Mouse (Mus musculus): ENCODE measurements at regions not wholly inside any gene's neighbourhood (a gene's known extent, or its start where the extent isn't known, plus 50 kb on each side); places are given as distances from the start of the nearest gene placed in this dataset.
"Not testable (repeated sequence)": the region's sequence is repeated elsewhere in the genome, so short reads cannot be mapped to it uniquely, and the experiment has no call there.

- Histone ChIP-seq H3K4me2 (replicated peaks; ENCODE audit: low read depth) (no peak overlapping the region), H3K9ac (ENCODE audit: low read depth, low read length) (no peak overlapping the region), H3K4me1 (replicated peaks; ENCODE audit: control insufficient read depth, insufficient read depth, low read length) (no peaks in the 10 kb centered on the region), H3K36me3 (ENCODE audit: control insufficient read depth, insufficient read depth) (no peaks in the 10 kb centered on the region), H3K4me3 (ENCODE audit: low read depth, low read length) (no peak overlapping the region), H3K27me3 (replicated peaks; ENCODE audit: control insufficient read depth, insufficient read depth, low read length) (no peaks in the 10 kb centered on the region), H3K9me3 (ENCODE audit: control insufficient read depth) (no peaks in the 10 kb centered on the region), H3K27ac (ENCODE audit: low read depth, low read length) (no peak overlapping the region)
- WGBS, result 29% methylated on average over 2 of the region's 2 CpGs
- no peak for ATAC-seq
- no peak for TF ChIP-seq CTCF (IDR thresholded peaks at IDR 0.05; ENCODE audit: low read depth)
These were observed 435.7 kb downstream of the Rpia start for GRCm38 (mm10) chr6:70356303-70356702.

- H3K4me3 ChIP-seq (ENCODE audit: low read depth, low read length), result no peak overlapping the region
- 0 out of 2 replicates have a peak, but pooled peaks have one; percentile 13 for TF ChIP-seq CTCF (IDR thresholded peaks at IDR 0.05; ENCODE audit: low read depth)
- H3K9me3 ChIP-seq (ENCODE audit: control insufficient read depth), result no peaks in the 10 kb centered on the region
- ATAC-seq, result no peak
- H3K27ac ChIP-seq (ENCODE audit: low read depth, low read length), result no peak overlapping the region
- no peak overlapping the region for H3K9ac ChIP-seq (ENCODE audit: low read depth, low read length)
- no peaks in the 10 kb centered on the region for H3K36me3 ChIP-seq (ENCODE audit: control insufficient read depth, insufficient read depth)
- H3K27me3 ChIP-seq (replicated peaks; ENCODE audit: control insufficient read depth, insufficient read depth, low read length), result no peaks in the 10 kb centered on the region
- no peaks in the 10 kb centered on the region for H3K4me1 ChIP-seq (replicated peaks; ENCODE audit: control insufficient read depth, insufficient read depth, low read length)
- 72% methylated on average over 5 of the region's 5 CpGs for WGBS
- no peak overlapping the region for H3K4me2 ChIP-seq (replicated peaks; ENCODE audit: low read depth)
These were observed 449.9 kb downstream of the Rpia start for GRCm38 (mm10) chr6:70342147-70342546.

DNA sequence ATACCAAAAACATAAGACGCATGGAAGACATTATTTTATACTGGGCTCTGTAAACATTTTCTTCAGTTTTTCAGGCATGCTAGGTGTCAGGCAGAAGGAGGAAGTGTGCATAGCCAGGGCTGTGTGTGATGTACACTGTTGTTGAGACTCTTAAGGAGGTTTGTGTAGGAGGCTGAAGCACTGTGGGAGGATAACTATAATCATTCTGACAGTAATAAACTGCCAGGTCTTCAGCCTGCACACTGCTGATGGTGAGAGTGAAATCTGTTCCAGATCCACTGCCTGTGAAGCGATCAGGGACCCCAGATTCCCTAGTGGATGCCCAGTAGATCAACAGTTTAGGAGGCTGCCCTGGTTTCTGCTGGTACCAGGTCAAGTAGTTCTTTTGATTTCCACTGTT lies 451.3 kb downstream of the Rpia start:
- H3K9me3 ChIP-seq (ENCODE audit: control insufficient read depth); H3K27me3 ChIP-seq (replicated peaks; ENCODE audit: control insufficient read depth, insufficient read depth, low read length); H3K4me2 ChIP-seq (replicated peaks; ENCODE audit: low read depth); H3K4me1 ChIP-seq (replicated peaks; ENCODE audit: control insufficient read depth, insufficient read depth, low read length); H3K9ac ChIP-seq (ENCODE audit: low read depth, low read length); H3K36me3 ChIP-seq (ENCODE audit: control insufficient read depth, insufficient read depth); H3K27ac ChIP-seq (ENCODE audit: low read depth, low read length); ATAC-seq; H3K4me3 ChIP-seq (ENCODE audit: low read depth, low read length): not testable (repeated sequence)
- 70% methylated on average over 2 of the region's 2 CpGs for WGBS

DNA sequence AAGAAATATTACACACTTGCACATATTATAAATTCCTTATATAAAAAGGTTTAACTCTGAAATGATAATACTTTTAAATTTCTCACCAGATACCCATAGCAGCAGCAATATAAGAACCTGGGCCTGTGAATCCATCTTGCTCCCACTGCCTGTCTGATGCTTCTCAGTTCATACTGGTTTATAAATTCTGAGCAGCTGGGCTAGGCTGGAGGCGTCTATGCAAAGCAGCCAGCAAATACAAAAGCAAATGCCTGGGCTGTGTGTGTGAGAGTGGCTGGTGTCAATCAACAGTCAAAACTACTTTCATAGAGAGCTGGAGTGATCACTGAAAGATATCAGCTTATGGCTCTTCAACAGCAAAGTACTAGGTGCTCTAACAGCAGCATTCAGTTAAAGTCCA lies 476.7 kb downstream of the Rpia start:
- no peak overlapping the region for H3K4me2 ChIP-seq (replicated peaks; ENCODE audit: low read depth)
- 70% methylated on average over 1 of the region's 1 CpGs for WGBS
- H3K9ac ChIP-seq (ENCODE audit: low read depth, low read length), result no peak overlapping the region
- H3K4me1 ChIP-seq (replicated peaks; ENCODE audit: control insufficient read depth, insufficient read depth, low read length), result no peaks in the 10 kb centered on the region
- no peaks in the 10 kb centered on the region for H3K27me3 ChIP-seq (replicated peaks; ENCODE audit: control insufficient read depth, insufficient read depth, low read length)
- no peaks in the 10 kb centered on the region for H3K9me3 ChIP-seq (ENCODE audit: control insufficient read depth)
- H3K36me3 ChIP-seq (ENCODE audit: control insufficient read depth, insufficient read depth), result no peaks in the 10 kb centered on the region
- no peak for TF ChIP-seq CTCF (IDR thresholded peaks at IDR 0.05; ENCODE audit: low read depth)
- no peak overlapping the region for H3K27ac ChIP-seq (ENCODE audit: low read depth, low read length)
- no peak for ATAC-seq
- H3K4me3 ChIP-seq (ENCODE audit: low read depth, low read length), result no peak overlapping the region

DNA sequence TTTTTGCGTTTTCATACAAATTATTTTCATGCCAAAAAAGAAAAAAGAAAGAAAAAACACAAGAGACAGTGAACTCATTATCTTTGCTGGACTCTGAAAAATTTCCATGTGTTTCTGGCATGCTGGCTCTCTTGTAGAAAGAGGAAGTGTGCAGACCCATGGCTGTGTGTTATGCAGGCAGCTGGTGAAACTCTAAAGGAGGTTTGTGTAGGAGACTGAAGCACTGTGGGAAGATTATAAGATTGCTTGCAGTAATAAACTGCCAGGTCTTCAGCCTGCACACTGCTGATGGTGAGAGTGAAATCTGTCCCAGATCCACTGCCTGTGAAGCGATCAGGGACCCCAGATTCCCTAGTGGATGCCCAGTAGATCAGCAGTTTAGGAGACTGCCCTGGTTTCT lies 477.4 kb downstream of the Rpia start:
- H3K4me2 ChIP-seq (replicated peaks; ENCODE audit: low read depth); H3K36me3 ChIP-seq (ENCODE audit: control insufficient read depth, insufficient read depth); H3K4me3 ChIP-seq (ENCODE audit: low read depth, low read length); H3K27ac ChIP-seq (ENCODE audit: low read depth, low read length); H3K9me3 ChIP-seq (ENCODE audit: control insufficient read depth); H3K9ac ChIP-seq (ENCODE audit: low read depth, low read length); H3K4me1 ChIP-seq (replicated peaks; ENCODE audit: control insufficient read depth, insufficient read depth, low read length); H3K27me3 ChIP-seq (replicated peaks; ENCODE audit: control insufficient read depth, insufficient read depth, low read length); ATAC-seq: not testable (repeated sequence)
- 66% methylated on average over 2 of the region's 2 CpGs for WGBS

- H3K4me2 ChIP-seq (replicated peaks; ENCODE audit: low read depth); H3K4me3 ChIP-seq (ENCODE audit: low read depth, low read length); ATAC-seq; H3K9me3 ChIP-seq (ENCODE audit: control insufficient read depth); H3K9ac ChIP-seq (ENCODE audit: low read depth, low read length); H3K27ac ChIP-seq (ENCODE audit: low read depth, low read length); H3K27me3 ChIP-seq (replicated peaks; ENCODE audit: control insufficient read depth, insufficient read depth, low read length); H3K36me3 ChIP-seq (ENCODE audit: control insufficient read depth, insufficient read depth); H3K4me1 ChIP-seq (replicated peaks; ENCODE audit: control insufficient read depth, insufficient read depth, low read length): not testable (repeated sequence)
These were observed 490.9 kb downstream of the Rpia start for GRCm38 (mm10) chr6:70301100-70301499.

- H3K4me3 ChIP-seq (ENCODE audit: low read depth, low read length); ATAC-seq; H3K9me3 ChIP-seq (ENCODE audit: control insufficient read depth); H3K4me1 ChIP-seq (replicated peaks; ENCODE audit: control insufficient read depth, insufficient read depth, low read length); H3K27ac ChIP-seq (ENCODE audit: low read depth, low read length); H3K4me2 ChIP-seq (replicated peaks; ENCODE audit: low read depth); H3K36me3 ChIP-seq (ENCODE audit: control insufficient read depth, insufficient read depth); H3K9ac ChIP-seq (ENCODE audit: low read depth, low read length); H3K27me3 ChIP-seq (replicated peaks; ENCODE audit: control insufficient read depth, insufficient read depth, low read length): not testable (repeated sequence)
- 88% methylated on average over 3 of the region's 3 CpGs for WGBS
These were observed 531.8 kb downstream of the Rpia start for GRCm38 (mm10) chr6:70260227-70260626.

GRCm38 (mm10) chr6:70240167-70240566 lies 551.9 kb downstream of the Rpia start:
- H3K9ac ChIP-seq (ENCODE audit: low read depth, low read length); H3K4me2 ChIP-seq (replicated peaks; ENCODE audit: low read depth); H3K36me3 ChIP-seq (ENCODE audit: control insufficient read depth, insufficient read depth); ATAC-seq; H3K4me1 ChIP-seq (replicated peaks; ENCODE audit: control insufficient read depth, insufficient read depth, low read length); H3K27me3 ChIP-seq (replicated peaks; ENCODE audit: control insufficient read depth, insufficient read depth, low read length); H3K4me3 ChIP-seq (ENCODE audit: low read depth, low read length); H3K27ac ChIP-seq (ENCODE audit: low read depth, low read length); H3K9me3 ChIP-seq (ENCODE audit: control insufficient read depth): not testable (repeated sequence)
- no CpG with 5 or more reads among the region's 1 CpGs for WGBS
